Mouse (Mus musculus): ENCODE results near the gene Uox. TPM values are rescaled to one million over a fixed set of nuclear protein-coding genes. Genes with fewer than 3 reads are reported as not detected.

Gene Uox
- total RNA-seq, 2 experiments from 2014 or later: not detected

DNA sequence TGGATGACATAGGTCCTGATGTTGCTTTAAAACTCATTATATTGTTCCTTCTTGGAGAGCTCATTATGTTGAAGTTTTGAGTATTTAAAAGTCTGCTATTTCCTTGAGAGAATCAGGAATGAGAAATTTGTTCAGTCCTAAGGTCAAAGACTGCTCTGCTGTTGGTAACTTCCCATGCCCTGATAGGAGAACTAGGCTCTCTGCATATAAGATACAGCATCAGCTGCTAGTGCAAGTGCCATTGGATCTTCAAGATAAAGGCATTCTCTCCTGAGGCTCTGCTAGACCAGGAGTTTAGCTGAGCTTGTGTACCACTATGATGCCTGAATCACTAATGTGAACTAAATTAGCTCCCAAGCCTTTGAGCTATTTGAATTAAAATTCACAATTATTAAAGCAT lies 47.7 kb downstream of the Uox start:
- intact Hi-C loops (cut with DNase I): no loop called here

DNA sequence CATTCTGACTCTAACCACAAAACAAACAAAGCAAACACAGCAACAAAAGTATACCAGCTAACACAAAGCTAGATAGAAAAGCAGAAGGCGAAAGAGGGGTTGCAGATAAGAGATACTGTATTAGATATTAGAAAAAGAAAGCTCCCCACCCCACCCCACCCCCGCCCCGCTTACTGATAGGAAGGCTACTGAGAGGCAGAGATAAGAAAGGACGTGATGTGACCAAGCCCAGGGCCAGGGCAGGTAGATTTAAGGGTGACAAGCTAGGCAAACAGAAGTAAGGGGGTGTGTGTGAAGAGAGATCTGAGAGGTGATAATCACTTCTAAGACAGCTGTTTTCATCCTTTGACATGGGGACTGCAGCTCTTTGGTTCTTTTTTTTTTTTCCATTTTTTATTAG lies 48.1 kb downstream of the Uox start:
- intact Hi-C loops (cut with DNase I): no loop called here
- DNase-seq: no peak

More for the DNA sequence above, 47.7 kb downstream of the Uox start:
- DNase-seq: no peak

DNA sequence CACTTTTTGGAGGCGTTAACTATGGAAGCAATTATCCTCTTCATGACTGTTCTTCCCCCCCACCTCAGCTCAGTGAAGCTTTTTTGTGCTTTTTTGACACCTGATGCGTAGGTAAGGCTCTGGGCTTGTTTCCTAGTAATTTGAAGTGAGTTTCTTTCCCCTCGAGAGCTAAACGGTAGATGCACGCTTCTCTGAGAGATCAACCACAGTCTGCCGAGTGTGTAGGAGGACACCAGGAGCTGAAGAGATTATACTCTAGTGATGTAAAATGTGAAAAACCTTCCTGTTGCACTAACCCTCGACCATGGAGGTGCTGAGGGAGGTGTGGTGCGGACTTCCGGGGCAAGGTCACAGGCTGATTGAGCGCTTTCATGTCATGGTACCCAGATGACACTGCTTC lies 49.9 kb downstream of the Uox start:
- intact Hi-C loops (cut with DNase I): no loop called here
- no peak for DNase-seq

- intact Hi-C loops (cut with DNase I): no loop called here
- peak; percentile 16 to 23 for DNase-seq
These were observed 50.5 kb downstream of the Uox start for GRCm38 (mm10) chr3:146620555-146621249.

GRCm38 (mm10) chr3:146621966-146622365 lies 51.7 kb downstream of the Uox start:
- DNase-seq: no peak
- intact Hi-C loops (cut with DNase I): no loop called here

GRCm38 (mm10) chr3:146625766-146626165 lies 55.5 kb downstream of the Uox start:
- intact Hi-C loops (cut with DNase I): no loop called here
- no peak for DNase-seq

DNA sequence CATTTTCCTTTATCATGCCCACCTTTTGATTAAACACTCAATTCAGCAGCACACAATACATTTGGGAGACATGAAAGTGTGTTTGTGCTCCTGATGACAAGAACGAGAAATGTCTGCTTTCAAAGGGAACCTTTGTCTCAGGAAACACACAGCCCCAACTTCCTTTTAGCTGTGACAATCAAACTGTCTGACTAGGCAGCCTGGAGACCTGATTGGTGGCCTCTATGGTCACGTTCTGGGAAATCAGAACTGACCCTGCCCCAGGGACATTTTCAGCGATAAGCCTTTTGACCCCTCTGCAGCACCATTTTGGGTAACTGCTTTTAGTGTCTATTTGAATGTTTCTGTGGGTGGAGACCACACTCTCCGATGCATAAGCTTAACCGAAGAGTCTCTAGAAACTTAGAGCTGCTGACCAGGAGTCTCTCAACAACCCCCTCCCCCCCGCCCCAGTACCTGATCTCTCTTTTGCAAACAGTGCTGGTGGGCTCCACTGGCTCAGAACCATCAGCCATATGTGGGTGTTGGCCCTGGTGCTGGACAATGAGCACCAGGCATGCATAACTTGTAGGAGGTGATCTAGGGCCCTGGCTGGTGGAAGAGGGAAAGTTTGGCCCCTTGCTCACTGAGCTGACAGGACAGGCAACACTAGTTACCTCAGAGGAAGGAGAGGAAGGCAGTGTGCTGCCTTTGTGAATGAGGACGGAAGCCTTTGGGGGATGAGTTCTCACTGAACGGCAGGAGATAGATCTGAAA lies 58.2 kb downstream of the Uox start:
- no peak for DNase-seq
- intact Hi-C loops (cut with DNase I): no loop called here

DNA sequence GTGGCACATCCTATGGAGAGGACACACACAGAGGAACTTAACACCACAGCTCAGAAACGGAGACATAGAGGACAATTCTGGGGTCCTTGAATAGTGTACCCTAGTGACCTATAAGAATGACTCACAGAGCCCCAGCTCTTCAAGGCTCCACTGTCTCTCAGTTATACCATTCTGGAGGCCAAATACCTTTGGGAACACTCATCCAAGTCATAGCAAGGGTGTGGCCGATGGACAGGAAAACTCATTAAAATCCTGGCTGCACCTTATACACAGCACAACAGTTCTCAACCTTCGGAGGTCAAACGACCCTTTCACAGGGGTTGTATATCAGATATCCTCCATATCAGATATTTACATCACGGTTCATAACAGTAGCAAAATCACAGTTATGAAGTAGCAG lies 62.3 kb downstream of the Uox start:
- no peak for DNase-seq
- intact Hi-C loops (cut with DNase I): no loop called here

DNA sequence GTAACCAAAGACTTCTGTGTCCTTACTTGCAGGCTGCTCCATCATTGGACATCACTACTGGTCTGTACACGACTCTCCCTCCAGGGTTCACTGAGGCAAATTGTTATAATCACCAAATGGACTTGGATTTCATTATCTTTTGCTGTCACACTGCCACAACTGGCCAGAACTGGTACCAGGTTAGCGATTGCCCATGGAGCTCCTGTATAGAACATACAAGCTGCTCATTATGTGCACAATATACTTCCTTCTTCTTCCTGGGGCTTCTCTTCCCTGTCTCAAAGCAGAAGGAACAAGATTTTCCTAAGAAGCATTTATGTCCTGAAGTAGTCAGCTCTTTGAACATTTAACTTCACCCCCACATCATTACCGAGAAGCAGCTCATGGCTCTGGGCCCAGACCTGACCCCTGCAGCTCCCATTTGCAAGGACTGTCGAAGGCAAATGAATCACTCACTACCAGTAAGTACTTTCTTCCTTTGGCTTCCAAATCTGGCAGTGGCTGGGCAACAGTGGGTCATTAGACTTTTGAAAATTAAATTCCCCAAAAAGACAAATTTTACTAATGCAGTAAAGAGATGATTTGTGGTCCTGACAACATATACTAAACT lies 71.7 kb downstream of the Uox start:
- intact Hi-C loops (cut with DNase I): loop anchor here (1.0 kb wide), 1 partner anchor 15 kb away; no protein-coding TSS in a partner anchor
- no peak for DNase-seq

- intact Hi-C loops (cut with DNase I): no loop called here
- no peak for DNase-seq
These were observed 79.2 kb downstream of the Uox start for GRCm38 (mm10) chr3:146649311-146649894.

- intact Hi-C loops (cut with DNase I): no loop called here
- no peak for DNase-seq
These were observed 80.5 kb downstream of the Uox start for GRCm38 (mm10) chr3:146650716-146651115.

DNA sequence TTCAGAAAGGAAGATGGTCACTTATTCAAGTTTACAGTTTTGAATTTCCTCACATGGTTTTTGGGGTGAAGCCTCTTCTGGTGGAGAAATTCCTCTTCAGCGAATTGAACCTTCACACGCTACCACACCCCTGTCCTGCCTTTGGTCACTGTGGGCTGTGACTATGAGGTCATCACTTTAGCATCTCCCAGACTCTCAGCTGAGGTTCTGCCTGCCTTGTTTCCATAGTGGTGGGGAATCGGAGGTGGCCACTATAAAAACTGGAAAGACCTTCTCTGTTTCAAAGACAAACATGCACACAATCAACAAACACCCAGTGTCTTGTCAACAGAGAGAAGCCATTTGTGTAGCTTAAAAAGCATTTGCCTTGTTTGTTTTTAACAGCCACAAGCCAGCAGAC lies 81.0 kb downstream of the Uox start, which contains the start of gene 4930503B20Rik:
4930503B20Rik (minus strand) TSS at position 101 of the 400 bp plus-strand sequence.
- intact Hi-C loops (cut with DNase I): no loop called here
- no peak for DNase-seq

DNA sequence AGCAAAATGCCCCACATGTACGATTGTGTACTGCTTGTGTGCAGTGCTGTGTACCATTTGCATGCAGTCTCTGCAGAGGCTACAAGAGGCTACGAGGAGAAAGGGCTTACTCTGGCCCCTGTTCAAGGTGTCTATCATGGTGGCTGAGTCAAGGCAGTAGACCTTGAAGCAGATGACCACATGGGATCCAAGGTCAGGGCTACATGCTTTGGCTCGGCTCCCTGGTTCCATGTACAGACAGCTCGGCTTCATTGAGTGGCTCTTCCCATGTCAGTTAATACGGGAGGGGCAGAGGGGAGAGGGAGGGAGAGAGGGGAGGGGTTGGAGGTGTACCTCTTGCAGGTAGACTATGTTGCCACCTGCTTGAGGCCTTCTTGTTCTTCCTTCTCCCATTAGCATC lies 82.2 kb downstream of the Uox start:
- intact Hi-C loops (cut with DNase I): no loop called here
- no peak for DNase-seq

DNA sequence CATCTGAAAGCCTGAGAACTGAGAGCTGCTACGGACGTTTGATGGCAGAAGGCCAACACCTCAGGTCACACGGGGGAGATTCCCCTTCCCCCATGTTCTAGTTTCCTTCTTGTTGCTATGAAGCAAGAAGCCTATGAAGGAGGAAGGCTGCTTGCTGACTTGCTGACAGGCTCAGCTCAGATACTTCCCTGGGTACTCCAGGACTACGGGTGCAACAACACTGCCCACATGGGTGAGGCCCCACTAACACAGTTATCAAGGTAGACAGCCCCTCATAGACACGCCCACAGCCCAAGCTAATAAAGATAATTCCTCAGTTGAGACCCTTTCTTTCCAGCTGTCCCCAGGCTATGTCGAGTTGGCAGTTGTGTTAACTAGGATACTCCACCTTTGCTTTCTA lies 83.5 kb downstream of the Uox start:
- intact Hi-C loops (cut with DNase I): no loop called here
- DNase-seq: no peak

DNA sequence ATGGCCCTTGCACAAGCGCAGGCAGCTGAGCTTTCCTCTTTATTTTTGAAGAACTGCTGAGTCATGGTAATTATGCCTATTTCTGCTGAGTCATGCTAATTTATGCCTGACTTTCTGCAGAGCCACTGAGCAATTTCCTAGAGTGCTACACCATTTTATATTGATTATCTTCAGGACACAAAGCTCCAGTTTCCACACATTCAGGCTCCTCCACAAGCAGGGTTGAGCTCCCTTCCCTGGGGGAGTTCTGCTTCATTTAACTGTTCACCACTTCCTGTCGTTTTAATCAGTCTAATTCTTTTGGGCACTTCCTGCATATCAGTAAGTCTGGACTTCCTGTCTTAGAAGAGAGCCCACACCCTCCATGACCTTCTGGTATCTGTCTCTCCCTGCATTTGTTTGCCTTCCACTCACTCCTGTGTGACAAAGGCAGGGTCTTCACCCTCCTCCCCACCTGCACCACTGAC lies 84.9 kb downstream of the Uox start:
- intact Hi-C loops (cut with DNase I): no loop called here
- no peak for DNase-seq

- no peak for DNase-seq
These were observed 87.2 kb downstream of the Uox start for GRCm38 (mm10) chr3:146657433-146657832.

GRCm38 (mm10) chr3:146658061-146658639 lies 87.9 kb downstream of the Uox start:
- intact Hi-C loops (cut with DNase I): no loop called here
- DNase-seq: no peak

More at GRCm38 (mm10) chr3:146657433-146657832, 87.2 kb downstream of the Uox start:
- intact Hi-C loops (cut with DNase I): no loop called here

- intact Hi-C loops (cut with DNase I): no loop called here
- peak in 1 of 2 experiments; percentile 26 for DNase-seq
These were observed 89.1 kb downstream of the Uox start for GRCm38 (mm10) chr3:146659321-146659720.

DNA sequence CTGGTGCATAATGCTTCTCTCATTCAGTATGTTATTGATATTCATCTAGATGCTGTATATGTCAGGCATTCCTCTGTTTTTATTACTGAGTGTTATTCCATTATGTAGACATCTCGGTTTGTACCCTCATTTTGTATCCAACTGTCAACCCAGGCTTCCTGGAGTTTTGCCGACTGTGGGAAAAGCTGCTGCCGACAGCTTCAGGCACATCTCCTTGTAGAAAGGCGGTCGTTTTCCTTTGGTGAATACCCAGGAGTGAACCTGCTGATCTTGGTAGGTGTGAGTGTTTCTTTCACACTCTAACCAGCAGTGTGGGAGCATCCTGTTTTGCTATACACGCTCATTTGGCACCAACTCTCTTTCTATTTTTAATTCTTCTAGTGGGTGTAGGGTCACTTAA lies 90.8 kb downstream of the Uox start:
- intact Hi-C loops (cut with DNase I): no loop called here
- no peak for DNase-seq

GRCm38 (mm10) chr3:146661907-146662306 lies 91.7 kb downstream of the Uox start:
- no peak for DNase-seq
- intact Hi-C loops (cut with DNase I): no loop called here

DNA sequence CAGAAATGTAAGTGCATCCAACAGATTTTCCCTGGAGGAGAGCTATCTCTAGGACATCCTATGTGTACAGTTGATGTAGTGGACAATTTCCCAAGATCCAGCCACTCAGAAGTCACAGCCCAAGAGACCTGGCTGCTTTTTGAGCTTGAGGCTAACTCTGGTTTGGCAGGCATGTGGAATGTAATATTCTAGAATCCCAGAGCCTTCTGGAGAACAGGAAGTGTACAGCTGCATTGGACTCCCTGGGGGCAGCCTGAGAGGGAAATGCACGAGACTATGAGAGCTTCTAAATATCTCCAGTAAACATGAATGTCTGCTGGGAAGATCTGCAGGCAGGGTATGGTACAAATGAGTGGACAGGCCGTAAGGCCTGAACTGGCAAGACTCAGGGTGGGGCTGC lies 100.9 kb downstream of the Uox start:
- intact Hi-C loops (cut with DNase I): no loop called here
- DNase-seq: peak; percentile 32 to 35

All from heart, postnatal 14 days (tissue).